Comparison of ENCODE assay signal across 23 mouse cellular contexts in genomic region chr17:46005458-46005857, GRCm38 (mm10). TPM values are rescaled to one million over a fixed set of nuclear protein-coding genes. Genes with fewer than 3 reads are reported as not detected.
A peak's percentile ranks its signal among the peaks of the same experiment; 100 is the strongest.
DNase-seq lines count a peak whose midpoint lies in the region; ATAC-seq and TF ChIP-seq lines count a peak whose summit lies in the region.
"Had no signal": no experiment of that assay in that cellular context is flagged by ENCODE, and none has a peak within 500 bp of the region (broad histone marks: within the 10 kb centered on the region; RNA-seq: fewer than 3 reads in every experiment).

No protein-coding gene starts in this region.

- peaks cover 4% of the 10 kb centered on the region for H3K4me1 ChIP-seq in liver, adult 2 months (ENCODE audit: control insufficient read depth, insufficient read depth, low read length)
- peaks cover 2% of the 10 kb centered on the region; the same call in 1 of the 2 replicates for H3K4me1 ChIP-seq in liver, embryonic 11.5 days (replicated peaks; ENCODE audit: control insufficient read depth, insufficient read depth, low read length)
- peaks cover 12% of the 10 kb centered on the region for H3K4me1 ChIP-seq in liver, postnatal 0 days (ENCODE audit: insufficient read depth)
- no peaks in the 10 kb centered on the region for H3K4me1 ChIP-seq in midbrain, embryonic 11.5 days (ENCODE audit: control insufficient read depth, insufficient read depth, low read length)
- H3K4me1 ChIP-seq: forebrain, embryonic 10.5 days; hindbrain, embryonic 12.5 days; midbrain, embryonic 15.5 days had no signal

- ATAC-seq in liver, embryonic 11.5 days (replicated peaks; ENCODE audit: low FRiP score) = no peak
- peak; percentile 48; the same call in 1 of the 2 replicates for ATAC-seq in common myeloid progenitor, adult 5-6 weeks (replicated peaks; ENCODE audit: low read depth, poor library complexity, severe bottlenecking)
- no peak for ATAC-seq in liver, postnatal 0 days
- no peak for ATAC-seq in midbrain, embryonic 11.5 days (ENCODE audit: low FRiP score)
- ATAC-seq: midbrain, embryonic 15.5 days; Patski had no signal

- no peak overlapping the region for H3K4me2 ChIP-seq in liver, embryonic 11.5 days
- 0 out of 2 replicates have a peak overlapping the region, but pooled peaks have one; percentile 1 for H3K4me2 ChIP-seq in liver, postnatal 0 days (ENCODE audit: low read depth, low read length)
- H3K4me2 ChIP-seq in midbrain, embryonic 11.5 days = no peak overlapping the region
- H3K4me2 ChIP-seq: hindbrain, embryonic 12.5 days; limb, embryonic 12.5 days; lung, embryonic 14.5 days; midbrain, embryonic 15.5 days had no signal

- 49% methylated on average over 3 of the region's 3 CpGs for WGBS in liver, adult 2 months
- WGBS in liver, embryonic 11.5 days = 78% methylated on average over 3 of the region's 3 CpGs
- WGBS in liver, postnatal 0 days (ENCODE audit: insufficient replicate concordance) = 59% methylated on average over 3 of the region's 3 CpGs
- WGBS in midbrain, embryonic 11.5 days = 84% methylated on average over 3 of the region's 3 CpGs

- TF ChIP-seq CTCF in liver, adult 2 months (IDR thresholded peaks at IDR 0.05; ENCODE audit: low read depth, low read length) = no peak
- TF ChIP-seq CTCF in liver, postnatal 0 days (IDR thresholded peaks at IDR 0.05; ENCODE audit: low read depth) = no peak

- H3K4me3 ChIP-seq in liver, adult 2 months (ENCODE audit: insufficient read depth, low read depth, low read length) = no peak overlapping the region
- no peak overlapping the region for H3K4me3 ChIP-seq in liver, embryonic 11.5 days (ENCODE audit: low read depth, low read length)
- H3K4me3 ChIP-seq in liver, postnatal 0 days (ENCODE audit: low read depth, low read length) = no peak overlapping the region
- no peak overlapping the region for H3K4me3 ChIP-seq in midbrain, embryonic 11.5 days (ENCODE audit: low read depth, low read length)
- H3K4me3 ChIP-seq: forebrain, embryonic 10.5 days; gastrocnemius, adult 2 months; hindbrain, embryonic 12.5 days; limb, embryonic 12.5 days; megakaryocyte, embryonic 14.5 days; midbrain, embryonic 15.5 days; myocyte had no signal

- no peak overlapping the region for H3K9ac ChIP-seq in liver, adult 2 months (ENCODE audit: low read depth, low read length)
- no peak overlapping the region for H3K9ac ChIP-seq in liver, embryonic 11.5 days (ENCODE audit: low read depth, low read length)
- no peak overlapping the region for H3K9ac ChIP-seq in liver, postnatal 0 days (replicated peaks)
- no peak overlapping the region for H3K9ac ChIP-seq in midbrain, embryonic 11.5 days (ENCODE audit: low read length)
- H3K9ac ChIP-seq: hindbrain, embryonic 12.5 days; limb, embryonic 12.5 days; lung, embryonic 14.5 days; midbrain, embryonic 15.5 days had no signal

- H3K36me3 ChIP-seq in liver, adult 2 months (ENCODE audit: control insufficient read depth, insufficient read depth, low read length) = no peaks in the 10 kb centered on the region
- no peaks in the 10 kb centered on the region for H3K36me3 ChIP-seq in liver, embryonic 11.5 days (ENCODE audit: control insufficient read depth, insufficient read depth, low read length)
- H3K36me3 ChIP-seq in liver, postnatal 0 days (replicated peaks; ENCODE audit: insufficient read depth, low read length) = no peaks in the 10 kb centered on the region
- H3K36me3 ChIP-seq in midbrain, embryonic 11.5 days (ENCODE audit: control insufficient read depth, insufficient read depth, low read length) = no peaks in the 10 kb centered on the region
- H3K36me3 ChIP-seq: forebrain, embryonic 10.5 days; hindbrain, embryonic 12.5 days; limb, embryonic 12.5 days; midbrain, embryonic 15.5 days had no signal

- peak; percentile 67 for DNase-seq in liver, adult 2 months (ENCODE audit: extremely low read depth, low read depth, low spot score)
- no peak for DNase-seq in liver, embryonic 11.5 days (ENCODE audit: low spot score)
- peak; percentile 74 for DNase-seq in adipocyte (ENCODE audit: low spot score)
- DNase-seq in liver, postnatal 0 days = no peak
- DNase-seq in midbrain, embryonic 11.5 days (ENCODE audit: low spot score, missing footprints) = no peak
- no peak for DNase-seq in embryo, embryonic 10 days (ENCODE audit: low spot score)
- DNase-seq: cerebellum, postnatal 14 days; gastrocnemius, adult 2 months; heart, postnatal 10 days; kidney, postnatal 4 days; layer of hippocampus, adult 9-11 months; lung, embryonic 14.5 days; right cerebral cortex, postnatal 14 days; spleen, adult 18-20 months; thymus, postnatal 4 days had no signal

- no peak overlapping the region for H3K27ac ChIP-seq in liver, adult 2 months (replicated peaks; ENCODE audit: insufficient read depth, low read depth, low read length)
- no peak overlapping the region for H3K27ac ChIP-seq in liver, embryonic 11.5 days (ENCODE audit: low read depth, low read length)
- peak overlapping the region; percentile 19 for H3K27ac ChIP-seq in liver, postnatal 0 days (ENCODE audit: low read depth)
- no peak overlapping the region for H3K27ac ChIP-seq in midbrain, embryonic 11.5 days (ENCODE audit: low read depth, low read length)
- H3K27ac ChIP-seq: forebrain, embryonic 10.5 days; gastrocnemius, adult 2 months; hindbrain, embryonic 12.5 days; limb, embryonic 12.5 days; midbrain, embryonic 15.5 days had no signal

- H3K9me3 ChIP-seq in liver, embryonic 11.5 days (ENCODE audit: control insufficient read depth, low read length) = no peaks in the 10 kb centered on the region
- H3K9me3 ChIP-seq in liver, postnatal 0 days (ENCODE audit: low read length) = no peaks in the 10 kb centered on the region
- no peaks in the 10 kb centered on the region for H3K9me3 ChIP-seq in midbrain, embryonic 11.5 days (ENCODE audit: control insufficient read depth, low read length)
- H3K9me3 ChIP-seq: forebrain, embryonic 10.5 days; hindbrain, embryonic 12.5 days; limb, embryonic 12.5 days; megakaryocyte, embryonic 14.5 days; midbrain, embryonic 15.5 days had no signal

- TF ChIP-seq POLR2A in liver, adult 2 months (IDR thresholded peaks at IDR 0.05; ENCODE audit: extremely low read depth, insufficient read depth, low read length) = no peak

- no peaks in the 10 kb centered on the region for H3K27me3 ChIP-seq in liver, adult 2 months (ENCODE audit: control insufficient read depth, insufficient read depth, low read length)
- H3K27me3 ChIP-seq in liver, embryonic 11.5 days (replicated peaks; ENCODE audit: control insufficient read depth, insufficient read depth, low read length) = no peaks in the 10 kb centered on the region
- no peaks in the 10 kb centered on the region for H3K27me3 ChIP-seq in liver, postnatal 0 days (ENCODE audit: insufficient read depth, low read length)
- no peaks in the 10 kb centered on the region for H3K27me3 ChIP-seq in midbrain, embryonic 11.5 days (ENCODE audit: control insufficient read depth, insufficient read depth, low read length)
- H3K27me3 ChIP-seq: hindbrain, embryonic 12.5 days; midbrain, embryonic 15.5 days; Patski had no signal

- H3K79me2 ChIP-seq in liver, adult 2 months (ENCODE audit: control insufficient read depth, insufficient read depth, low read length) = no peaks in the 10 kb centered on the region

- no peak for TF ChIP-seq EP300 in liver, postnatal 0 days (IDR thresholded peaks at IDR 0.05; ENCODE audit: low read depth)

RNA-seq across cellular contexts. Expression of gene Vegfa, which starts 26.7 kb away (rescaled TPM):
- 120 TPM in 2 replicates for total RNA-seq in liver, adult 2 months (2014; rRNA removed)
- 188 and 288 TPM in 2 replicates for polyA plus RNA-seq in liver, adult 2 months (2012; rRNA removed)
- 3.4 and 4.6 TPM in 2 replicates for polyA plus RNA-seq in liver, embryonic 11.5 days (2014; fragmentation: Nextera tagmentation; extraction: Ambion mirVana)
- total RNA-seq in common myeloid progenitor, adult 5-6 weeks (2017) = 13.2 and 17.9 TPM in 2 replicates
- 2.8 and 3.1 TPM in 2 replicates for polyA plus RNA-seq in liver, postnatal 0 days (2015; fragmentation: Nextera tagmentation; extraction: Ambion mirVana)
- 2.2 and 2.9 TPM in 2 replicates for polyA plus RNA-seq in midbrain, embryonic 11.5 days (2014; fragmentation: Nextera tagmentation; extraction: Ambion mirVana)

Comparison
In these comparisons a context has a peak if more than half of its experiments do, and no peak if none do; other contexts are left out.
1. DNase-seq: peak in liver, adult 2 months (single experiment) and adipocyte (single experiment); none in liver, embryonic 11.5 days (single experiment), liver, postnatal 0 days (single experiment), midbrain, embryonic 11.5 days (single experiment) and embryo, embryonic 10 days (single experiment).
2. RNA of gene Vegfa, which starts 26.7 kb away (polyA plus RNA-seq): 188 to 288 TPM in liver, adult 2 months; 3.4 to 4.6 TPM in liver, embryonic 11.5 days, 2.8 to 3.1 TPM in liver, postnatal 0 days and 2.2 to 2.9 TPM in midbrain, embryonic 11.5 days; every median in the first group is over 10 times any median in the second.